Mouse (Mus musculus) stomach, embryonic 15.5 days (tissue): ENCODE results near the gene Cars2. TPM values are rescaled to one million over a fixed set of nuclear protein-coding genes. Genes with fewer than 3 reads are reported as not detected.
"Not testable (repeated sequence)": the region's sequence is repeated elsewhere in the genome, so short reads cannot be mapped to it uniquely, and the experiment has no call there.

Experiments used
- ATAC-seq: fragments of 200-750 bp; cut with Nextera tagmentation; 2 replicates; pipeline ENCODE4 v1.8.0; 2017; ENCODE audit warnings: low read depth, moderate number of reproducible peaks, moderate TSS enrichment; ENCODE audit not compliant: insufficient read depth, low FRiP score
- H3K27ac ChIP-seq: fragments of 300-500 bp; sonication (generic); 2 replicates; pipeline ENCODE4 v1.5.1; 2015; ENCODE audit warnings: mild to moderate bottlenecking, inconsistent platforms
- H3K27me3 ChIP-seq: fragments of 300-500 bp; sonication (generic); replicated peaks from 2 replicates; pipeline ENCODE4 v1.6.1; 2015; ENCODE audit warnings: inconsistent platforms
- H3K36me3 ChIP-seq: fragments of 300-500 bp; sonication (generic); 2 replicates; pipeline ENCODE4 v1.6.1; 2015; ENCODE audit warnings: inconsistent platforms
- H3K4me1 ChIP-seq: fragments of 300-500 bp; sonication (generic); 2 replicates; pipeline ENCODE4 v1.6.1; 2015; ENCODE audit warnings: inconsistent platforms
- H3K4me2 ChIP-seq: fragments of 300-500 bp; sonication (generic); 2 replicates; pipeline ENCODE4 v1.6.1; 2015; ENCODE audit warnings: mild to moderate bottlenecking, inconsistent platforms
- H3K4me3 ChIP-seq: fragments of 300-500 bp; sonication (generic); replicated peaks from 2 replicates; pipeline ENCODE4 v1.5.1; 2015; ENCODE audit warnings: inconsistent platforms
- H3K9ac ChIP-seq: fragments of 300-500 bp; sonication (generic); 2 replicates; pipeline ENCODE4 v1.6.1; 2015; ENCODE audit warnings: inconsistent platforms
- H3K9me3 ChIP-seq: fragments of 300-500 bp; sonication (generic); 2 replicates; pipeline ENCODE4 v1.6.1; 2016; ENCODE audit warnings: inconsistent platforms
- WGBS: fragments of 180-500 bp; shearing (Covaris S2); methylation state at CpG from one replicate; pipeline ENCODE4 v1.1.7; 2015; 5-methylcytosine and 5-hydroxymethylcytosine counted together
- polyA plus RNA-seq: library from polyadenylated mRNA; unstranded; fragments of >200 nt; fragmentation: Nextera tagmentation; extraction: Ambion mirVana; gene quantifications from 2 replicates; pipeline ENCODE4 v1.2.1, GENCODE M21; 2015

Cars2 gene
- polyA plus RNA-seq, 1 experiment from 2014 or later = 27.4 TPM

DNA sequence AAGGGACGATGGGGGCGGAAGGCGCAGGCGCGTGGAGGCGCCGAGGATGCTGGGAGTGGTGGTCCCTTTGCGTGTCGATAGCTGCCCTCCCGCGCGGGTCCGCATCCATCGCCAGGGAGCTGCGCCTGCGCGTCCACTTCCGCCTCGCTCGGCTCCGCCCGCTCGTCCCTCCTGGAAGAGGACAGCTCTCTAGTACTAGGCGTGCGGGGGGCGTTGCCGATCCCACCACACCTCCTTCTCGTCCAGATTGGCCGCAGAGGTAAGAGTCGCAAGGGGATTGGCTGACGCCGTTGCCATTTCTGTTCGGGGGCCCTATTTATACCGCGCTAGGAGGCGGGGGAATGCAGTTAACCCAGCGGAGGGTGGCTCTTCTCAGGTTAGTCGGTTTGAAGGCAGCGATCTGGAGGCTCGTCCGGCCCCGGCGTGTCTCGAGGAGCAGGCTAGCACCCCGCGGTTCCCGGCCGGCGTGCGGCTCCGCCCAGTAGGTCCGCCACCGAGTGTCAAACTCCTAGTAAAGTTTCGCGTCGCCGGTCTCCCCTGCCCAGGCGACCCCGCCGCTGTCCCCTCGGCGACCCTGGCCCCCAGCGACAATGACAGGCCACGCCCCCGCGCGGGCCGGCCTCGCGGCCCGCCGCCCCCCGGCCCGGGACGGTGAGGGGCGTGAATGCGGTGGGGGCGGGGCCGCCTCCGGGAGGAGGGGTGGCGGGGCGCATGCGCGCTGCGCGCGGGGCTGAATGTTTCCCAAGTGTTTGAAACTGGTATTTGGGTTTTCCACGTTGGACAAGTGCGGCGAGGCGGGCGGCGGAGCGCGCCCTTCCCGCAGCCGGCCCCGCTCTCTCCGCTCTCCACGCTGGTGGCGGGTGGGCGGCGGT, 5.4 kb upstream of the Cars2 start:
- Histone ChIP-seq H3K36me3 (no peaks in the 10 kb centered on the region), H3K27ac (peak overlapping the region; percentile 100), H3K4me2 (peak overlapping the region; percentile 85), H3K9me3 (no peaks in the 10 kb centered on the region), H3K4me1 (peaks cover 24% of the 10 kb centered on the region), H3K4me3 (peak overlapping the region; percentile 93), H3K9ac (peak overlapping the region; percentile 96), H3K27me3 (no peaks in the 10 kb centered on the region)
- WGBS = under 1% methylated on average over 92 of the region's 103 CpGs
- ATAC-seq = peak; percentile 88

DNA sequence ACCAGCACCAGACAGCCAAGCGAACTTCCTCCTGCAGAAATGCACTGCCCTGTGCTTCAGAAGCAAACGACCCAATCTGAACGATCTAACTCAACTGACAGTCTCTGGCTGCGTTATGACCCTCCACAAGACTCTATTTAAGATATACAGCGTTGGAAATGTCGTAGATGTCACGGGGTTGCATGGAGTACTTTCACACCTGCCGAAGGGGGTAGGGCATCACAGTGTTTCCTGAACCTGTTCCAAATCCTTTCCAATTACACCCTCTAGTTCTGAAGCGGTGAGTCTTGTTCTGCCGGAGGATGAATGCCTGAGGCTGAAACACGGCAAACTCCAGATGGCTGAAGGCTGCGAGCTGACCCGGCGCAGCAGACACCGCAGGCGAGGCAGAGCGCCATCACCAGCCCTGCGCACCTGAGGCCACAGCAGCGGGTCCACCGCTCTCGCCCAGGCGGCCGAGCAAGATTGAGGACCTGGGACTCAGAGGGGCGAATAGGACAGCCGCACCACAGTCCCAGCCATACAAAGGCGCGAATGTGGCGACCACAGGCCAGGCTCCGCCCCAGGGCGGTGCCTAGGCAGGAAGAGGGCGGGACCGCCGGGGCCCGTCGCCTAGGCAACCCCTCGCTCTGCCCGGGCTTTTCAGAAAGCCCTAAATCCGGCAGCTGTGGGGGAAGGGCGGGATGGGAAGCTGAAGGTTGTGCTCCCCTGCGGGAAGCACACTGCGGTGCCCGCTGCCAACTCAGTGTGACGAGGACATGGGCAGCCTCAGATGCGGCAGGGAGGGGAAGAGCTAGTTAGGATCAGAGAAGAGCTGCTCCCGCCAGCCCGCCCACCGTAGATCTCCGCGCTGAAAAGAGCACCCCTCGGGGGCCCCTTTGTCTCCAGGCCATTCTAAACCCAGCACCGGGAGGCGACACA, 4.5 kb upstream of the Cars2 start, which contains the start of gene Ing1:
Ing1 (plus strand) TSS at position 773 of the 921 bp plus-strand sequence.
- peak within 1 kb of the TSS; percentile 100 for H3K27ac ChIP-seq
- peak within 1 kb of the TSS; percentile 93 for H3K4me3 ChIP-seq
- WGBS = under 1% methylated on average over 52 of the region's 52 CpGs
- H3K9me3 ChIP-seq = no peaks in the 10 kb centered on the region
- peak within 1 kb of the TSS; percentile 96 for H3K9ac ChIP-seq
- peak within 1 kb of the TSS; percentile 85 for H3K4me2 ChIP-seq
- H3K4me1 ChIP-seq = peaks cover 24% of the 10 kb centered on the region
- peak; percentile 74 for ATAC-seq
- no peaks in the 10 kb centered on the region for H3K36me3 ChIP-seq
- H3K27me3 ChIP-seq = no peaks in the 10 kb centered on the region

DNA sequence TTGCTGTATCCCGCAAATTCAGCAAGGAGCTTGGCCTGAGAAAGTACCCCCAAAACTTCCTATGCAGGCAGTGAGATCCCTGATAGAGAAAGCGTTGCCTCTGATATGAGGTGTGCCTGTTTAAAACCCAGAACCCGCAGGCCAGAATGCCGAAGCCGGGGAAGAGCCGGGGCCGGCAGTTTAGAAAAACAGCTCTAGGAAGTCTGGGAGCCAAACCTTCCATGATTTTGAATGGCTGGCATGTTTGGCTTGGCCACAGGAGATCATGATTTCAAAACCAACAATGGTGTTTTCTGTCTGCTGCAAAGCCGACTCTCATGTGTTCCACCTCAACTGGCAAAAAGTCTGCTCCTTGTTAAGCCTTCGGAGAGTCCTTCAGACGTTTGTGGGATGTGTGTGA, 1.8 kb upstream of the Cars2 start:
- Histone ChIP-seq H3K9me3 (no peaks in the 10 kb centered on the region), H3K4me2 (no peak overlapping the region), H3K4me3 (no peak overlapping the region), H3K4me1 (peaks cover 15% of the 10 kb centered on the region), H3K27me3 (no peaks in the 10 kb centered on the region), H3K36me3 (no peaks in the 10 kb centered on the region), H3K9ac (no peak overlapping the region), H3K27ac (no peak overlapping the region)
- no peak for ATAC-seq
- WGBS = 83% methylated on average over 10 of the region's 10 CpGs

DNA sequence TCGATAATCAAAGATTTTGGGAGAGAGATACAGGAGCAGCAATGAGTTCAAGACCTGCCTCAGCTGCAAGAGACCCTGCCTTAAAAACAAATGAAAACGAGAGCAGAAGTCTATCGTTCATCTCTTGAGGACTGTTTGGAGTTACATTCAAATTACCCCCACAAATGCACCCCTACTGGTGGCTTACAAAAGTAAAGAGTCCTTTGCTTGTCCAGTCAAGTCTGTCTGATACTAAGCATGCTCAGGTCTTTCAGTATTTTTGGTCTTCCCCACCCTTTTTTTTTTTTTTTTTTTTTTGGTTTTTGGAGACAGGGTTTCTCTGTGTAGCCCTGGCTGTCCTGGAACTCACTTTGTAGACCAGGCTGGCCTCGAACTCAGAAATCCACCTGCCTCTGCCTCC, 914 bp upstream of the Cars2 start:
- H3K27me3 ChIP-seq, H3K36me3 ChIP-seq, H3K9me3 ChIP-seq, H3K4me2 ChIP-seq, H3K9ac ChIP-seq, H3K27ac ChIP-seq, H3K4me3 ChIP-seq, ATAC-seq: not testable (repeated sequence)
- H3K4me1 ChIP-seq = peaks cover 15% of the 10 kb centered on the region
- WGBS = 80% methylated on average over 4 of the region's 4 CpGs

DNA sequence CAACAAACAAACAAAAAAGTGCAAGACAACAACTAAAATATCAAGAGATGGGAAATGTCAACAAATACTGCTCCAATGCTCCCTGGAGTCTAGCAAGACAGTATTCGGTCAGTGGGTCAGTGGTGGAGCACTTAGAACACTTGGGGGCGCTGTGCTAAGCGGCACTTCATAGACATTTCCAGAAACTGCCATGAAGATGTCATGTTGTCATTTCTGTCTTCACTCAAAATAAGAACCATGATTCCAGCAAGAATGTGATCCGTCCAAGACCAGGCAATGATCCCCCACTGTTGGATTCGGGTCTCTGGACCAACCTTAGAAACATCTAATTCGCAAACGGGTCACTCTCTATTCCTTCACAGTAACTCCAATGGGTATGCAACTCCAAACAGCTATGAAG, 877 bp downstream of the Cars2 start:
- WGBS = 19% methylated on average over 7 of the region's 7 CpGs
- no peak for ATAC-seq
- no peaks in the 10 kb centered on the region for H3K9me3 ChIP-seq
- peaks cover 15% of the 10 kb centered on the region for H3K4me1 ChIP-seq
- peak overlapping the region; percentile 92 for H3K4me3 ChIP-seq
- H3K4me2 ChIP-seq = peak overlapping the region; percentile 88
- peak overlapping the region; percentile 94; the same call in 1 of the 2 replicates for H3K27ac ChIP-seq
- H3K9ac ChIP-seq = no peak overlapping the region; the same call in 1 of the 2 replicates
- H3K36me3 ChIP-seq = peaks cover under 1% of the 10 kb centered on the region; the same call in 1 of the 2 replicates
- no peaks in the 10 kb centered on the region for H3K27me3 ChIP-seq

DNA sequence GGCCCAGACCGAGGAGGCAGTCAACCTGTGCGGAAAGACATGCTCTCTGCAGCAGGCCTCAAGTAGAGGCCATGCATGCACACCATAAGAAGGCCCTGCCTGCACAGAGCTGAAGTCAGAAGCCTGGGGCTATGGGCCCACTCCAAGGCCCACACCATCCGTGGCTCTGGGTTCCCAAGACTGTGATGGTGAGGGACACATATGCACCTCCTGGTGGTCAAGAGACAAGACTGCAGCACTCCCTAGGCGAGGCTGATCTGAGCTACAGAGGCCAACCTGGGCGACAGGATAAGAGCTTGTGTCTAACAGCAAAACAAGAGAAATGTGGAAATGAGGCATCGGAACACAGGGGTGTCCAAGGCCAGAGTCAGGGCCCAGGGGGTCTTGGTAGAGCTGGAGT, 3.5 kb downstream of the Cars2 start:
- Histone ChIP-seq H3K27me3 (no peaks in the 10 kb centered on the region), H3K4me2 (no peak overlapping the region), H3K9ac (no peak overlapping the region), H3K27ac (no peak overlapping the region), H3K4me3 (no peak overlapping the region), H3K4me1 (peaks cover 8% of the 10 kb centered on the region; the same call in 1 of the 2 replicates), H3K36me3 (peaks cover 6% of the 10 kb centered on the region), H3K9me3 (no peaks in the 10 kb centered on the region)
- ATAC-seq = no peak
- WGBS = 65% methylated on average over 6 of the region's 6 CpGs

DNA sequence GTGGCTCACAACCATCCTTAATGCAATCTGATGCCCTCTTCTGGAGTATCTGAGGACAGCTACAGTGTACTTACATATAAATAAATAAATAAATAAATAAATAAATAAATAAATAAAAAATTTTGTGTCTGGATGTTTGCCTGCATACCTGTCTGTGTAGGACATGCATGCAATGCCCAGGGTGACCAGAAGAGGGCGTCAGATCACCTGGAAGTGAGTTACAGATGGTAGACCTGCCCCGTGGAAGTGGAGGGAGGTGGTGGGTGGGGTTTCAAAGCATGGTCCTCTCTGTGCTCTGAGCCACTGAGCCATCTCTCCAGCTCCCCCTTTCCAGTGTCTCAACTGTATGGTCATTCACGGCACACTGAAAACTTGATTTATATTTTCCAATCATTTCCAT, 6.2 kb downstream of the Cars2 start:
- ATAC-seq = no peak

DNA sequence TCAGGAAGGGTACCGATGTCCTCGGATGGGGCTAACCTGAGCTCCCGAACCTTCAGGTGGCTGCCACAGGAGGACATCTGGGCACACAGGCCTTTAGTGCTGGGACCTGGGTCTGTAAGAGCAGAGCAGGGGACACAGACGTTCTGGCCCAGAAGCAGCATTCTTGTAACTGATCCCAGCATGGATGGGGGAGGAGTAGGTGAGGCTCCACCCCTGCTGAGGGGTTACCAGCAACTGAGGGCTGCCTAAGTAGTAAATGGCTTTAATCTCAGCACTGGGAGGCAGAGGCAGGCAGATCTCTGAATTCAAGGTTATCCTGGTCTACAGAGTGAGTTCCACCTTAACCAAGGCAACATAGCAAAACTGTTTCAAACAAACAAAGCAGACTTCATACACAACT, 7.7 kb downstream of the Cars2 start:
- Histone ChIP-seq H3K4me3 (no peak overlapping the region), H3K27ac (no peak overlapping the region), H3K36me3 (peaks cover 36% of the 10 kb centered on the region), H3K27me3 (no peaks in the 10 kb centered on the region), H3K4me1 (no peaks in the 10 kb centered on the region), H3K9me3 (no peaks in the 10 kb centered on the region), H3K9ac (no peak overlapping the region), H3K4me2 (no peak overlapping the region)
- ATAC-seq = no peak
- 87% methylated on average over 4 of the region's 4 CpGs for WGBS

More for the DNA sequence above, 6.2 kb downstream of the Cars2 start:
- 48% methylated on average over 3 of the region's 3 CpGs for WGBS
- Histone ChIP-seq H3K4me1 (no peaks in the 10 kb centered on the region), H3K4me2 (no peak overlapping the region), H3K9me3 (no peaks in the 10 kb centered on the region), H3K27me3 (no peaks in the 10 kb centered on the region), H3K9ac (no peak overlapping the region), H3K4me3 (no peak overlapping the region), H3K27ac (no peak overlapping the region), H3K36me3 (peaks cover 28% of the 10 kb centered on the region)

DNA sequence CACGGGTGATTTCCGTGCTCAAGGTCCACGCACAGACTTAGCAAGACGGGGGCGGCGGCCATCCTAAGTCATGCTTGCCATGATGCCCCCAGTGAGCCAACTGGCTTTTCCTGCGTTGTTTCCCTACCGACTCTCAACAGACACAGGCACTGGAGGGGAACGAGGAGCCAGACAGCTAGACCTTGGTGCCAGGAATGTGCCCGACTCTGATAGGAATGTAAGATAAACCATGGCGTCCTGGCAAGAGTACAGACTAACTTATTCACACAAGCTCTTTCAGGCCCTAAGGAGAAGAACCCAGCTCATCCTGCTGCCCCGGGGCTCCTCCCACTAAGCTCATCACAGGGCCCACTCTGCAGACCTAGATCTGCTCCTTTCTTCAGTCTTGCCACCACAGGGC, 8.6 kb downstream of the Cars2 start:
- no peak for ATAC-seq
- Histone ChIP-seq H3K27ac (no peak overlapping the region), H3K4me2 (no peak overlapping the region), H3K27me3 (no peaks in the 10 kb centered on the region), H3K36me3 (peaks cover 39% of the 10 kb centered on the region), H3K9me3 (no peaks in the 10 kb centered on the region), H3K9ac (no peak overlapping the region), H3K4me1 (no peaks in the 10 kb centered on the region), H3K4me3 (no peak overlapping the region)
- 92% methylated on average over 12 of the region's 12 CpGs for WGBS

DNA sequence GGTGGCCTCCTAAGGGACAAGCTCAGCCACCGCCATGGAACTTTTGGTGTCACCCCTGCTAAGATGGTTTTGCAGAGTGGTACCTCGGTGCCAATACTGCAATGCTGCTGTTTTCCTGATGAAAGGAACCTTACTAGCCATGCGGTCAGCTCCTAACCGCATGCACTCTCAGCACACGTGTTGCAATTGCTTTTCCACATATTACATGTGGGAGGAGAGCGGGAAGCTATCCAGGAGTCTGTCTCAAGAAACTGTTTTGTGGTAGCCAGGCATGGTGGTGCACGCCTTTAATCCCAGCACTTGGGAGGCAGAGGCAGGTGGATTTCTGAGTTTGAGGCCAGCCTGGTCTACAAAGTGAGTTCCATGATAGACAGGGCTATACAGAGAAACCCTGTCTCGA, 10.4 kb downstream of the Cars2 start:
- Histone ChIP-seq H3K4me3 (no peak overlapping the region), H3K9ac (no peak overlapping the region), H3K36me3 (peaks cover 41% of the 10 kb centered on the region), H3K4me2 (no peak overlapping the region), H3K9me3 (no peaks in the 10 kb centered on the region), H3K4me1 (no peaks in the 10 kb centered on the region), H3K27ac (no peak overlapping the region), H3K27me3 (no peaks in the 10 kb centered on the region)
- 92% methylated on average over 8 of the region's 8 CpGs for WGBS
- no peak for ATAC-seq

DNA sequence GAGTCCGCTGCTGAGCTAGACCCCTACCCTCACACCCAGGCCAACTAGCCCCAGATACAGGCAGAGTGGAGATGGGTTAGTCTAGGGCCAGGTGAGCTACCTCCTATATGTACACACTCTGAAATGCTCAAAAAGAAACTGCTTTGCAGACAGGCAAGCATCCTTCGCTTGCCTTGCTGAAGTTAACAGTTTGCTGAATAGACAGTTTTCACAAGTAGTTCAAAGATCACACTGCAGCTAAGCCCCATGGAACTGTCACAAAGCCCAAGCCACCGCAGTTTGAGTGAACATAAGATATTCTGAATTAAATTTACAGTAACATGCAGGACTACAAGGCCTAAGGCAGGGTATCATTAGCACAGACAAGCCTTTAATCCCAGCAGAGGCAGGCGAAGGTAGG, 11.5 kb downstream of the Cars2 start:
- WGBS = 87% methylated on average over 4 of the region's 4 CpGs
- no peak for ATAC-seq
- Histone ChIP-seq H3K4me3 (no peak overlapping the region), H3K9ac (no peak overlapping the region), H3K4me1 (no peaks in the 10 kb centered on the region), H3K9me3 (no peaks in the 10 kb centered on the region), H3K36me3 (peaks cover 37% of the 10 kb centered on the region), H3K4me2 (no peak overlapping the region), H3K27ac (no peak overlapping the region), H3K27me3 (no peaks in the 10 kb centered on the region)

DNA sequence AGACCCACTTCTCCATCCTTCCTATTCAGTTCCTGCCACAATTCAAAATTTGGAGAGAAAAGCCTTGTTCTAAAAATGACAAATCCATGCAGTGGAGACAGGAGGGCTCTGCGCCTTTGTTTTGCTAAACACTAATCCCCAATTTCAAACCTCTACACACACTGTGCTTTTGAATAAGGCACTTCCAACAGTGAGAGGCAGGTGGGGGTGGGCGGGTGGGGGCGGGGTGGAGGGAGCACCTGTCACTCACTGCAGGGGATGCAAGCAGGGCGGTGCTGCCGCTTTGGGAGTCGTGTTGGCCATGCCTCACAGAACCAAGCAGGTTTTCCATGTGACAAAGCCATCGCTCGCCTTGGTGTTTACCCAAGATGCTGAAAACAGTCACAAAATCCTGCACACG, 16.1 kb downstream of the Cars2 start:
- H3K36me3 ChIP-seq = peaks cover 14% of the 10 kb centered on the region; the same call in 1 of the 2 replicates
- ATAC-seq = no peak

More for the DNA sequence above, 16.1 kb downstream of the Cars2 start:
- no peaks in the 10 kb centered on the region for H3K9me3 ChIP-seq
- H3K9ac ChIP-seq = no peak overlapping the region
- H3K27me3 ChIP-seq = no peaks in the 10 kb centered on the region
- H3K4me2 ChIP-seq = no peak overlapping the region
- WGBS = 54% methylated on average over 9 of the region's 9 CpGs
- no peaks in the 10 kb centered on the region for H3K4me1 ChIP-seq
- H3K27ac ChIP-seq = no peak overlapping the region
- no peak overlapping the region for H3K4me3 ChIP-seq
